Comparison of ENCODE assay signal across 31 mouse cellular contexts in the genomic region with DNA sequence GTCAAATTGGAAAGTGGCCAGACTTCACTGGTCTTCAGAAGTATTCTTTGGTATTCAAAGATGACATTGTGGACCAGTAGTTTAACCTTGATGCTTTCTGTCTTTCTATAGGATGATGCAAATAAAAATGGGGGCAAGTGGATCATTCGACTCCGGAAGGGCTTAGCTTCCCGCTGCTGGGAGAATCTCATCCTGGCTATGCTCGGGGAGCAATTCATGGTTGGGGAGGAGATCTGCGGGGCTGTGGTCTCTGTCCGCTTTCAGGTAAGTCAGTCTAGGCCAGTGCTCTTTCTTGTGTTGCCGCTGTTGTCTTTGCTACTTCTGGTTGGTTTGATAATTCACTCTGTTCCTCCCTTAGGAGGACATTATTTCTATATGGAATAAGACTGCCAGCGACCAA. TPM values are rescaled to one million over a fixed set of nuclear protein-coding genes. Genes with fewer than 3 reads are reported as not detected.
"Had no signal": no experiment of that assay in that cellular context is flagged by ENCODE, and none has a peak within 500 bp of the region (broad histone marks: within the 10 kb centered on the region; RNA-seq: fewer than 3 reads in every experiment).

No protein-coding gene starts in this region.

- H3K4me3 ChIP-seq: heart, adult 2 months; heart, embryonic 13.5 days; heart, embryonic 15.5 days; hindbrain, embryonic 13.5 days; hindbrain, embryonic 15.5 days; kidney, embryonic 15.5 days; left cerebral cortex, adult 2 months; limb, embryonic 13.5 days; limb, embryonic 15.5 days; liver, embryonic 12.5 days had no signal

- DNase-seq: gastrocnemius, postnatal 14 days; gastrocnemius, postnatal 36 days; heart, adult 11 months; heart, adult 2 months; heart, postnatal 14 days; heart, postnatal 36 days; kidney, adult 11 months; kidney, adult 2 months; kidney, adult 9 months; kidney, postnatal 14 days; kidney, postnatal 36 days; layer of hippocampus, adult 9-11 months; left cerebral cortex, postnatal 4 days; lung, adult 18-20 months had no signal

- H3K9me3 ChIP-seq: heart, embryonic 13.5 days; heart, embryonic 15.5 days; hindbrain, embryonic 13.5 days; hindbrain, embryonic 15.5 days; kidney, embryonic 15.5 days; limb, embryonic 13.5 days; limb, embryonic 15.5 days; liver, embryonic 12.5 days had no signal

- H3K27me3 ChIP-seq: heart, embryonic 13.5 days; heart, embryonic 15.5 days; hindbrain, embryonic 13.5 days; hindbrain, embryonic 15.5 days; kidney, embryonic 15.5 days; limb, embryonic 13.5 days; limb, embryonic 15.5 days; liver, embryonic 12.5 days had no signal

- H3K4me1 ChIP-seq: heart, embryonic 13.5 days; heart, embryonic 15.5 days; hindbrain, embryonic 13.5 days; hindbrain, embryonic 15.5 days; kidney, embryonic 15.5 days; limb, embryonic 13.5 days; limb, embryonic 15.5 days; liver, embryonic 12.5 days had no signal

RNA-seq across cellular contexts. Expression of a gene that starts 21.3 kb away (rescaled TPM):
- total RNA-seq: heart, adult 2 months; heart, postnatal 14 days; heart, postnatal 36 days; hematopoietic stem cell, adult 5-6 weeks; hindbrain, postnatal 0 days; layer of hippocampus, adult 18-20 months; layer of hippocampus, adult 8-10 months; layer of hippocampus, postnatal 14 days; left cerebral cortex, adult 2 months; left cerebral cortex, postnatal 14 days; left cerebral cortex, postnatal 4 days; liver, adult 2 months had no signal

RNA-seq across cellular contexts. Expression of a gene that starts 35.3 kb away (rescaled TPM):
- total RNA-seq: heart, adult 2 months; heart, postnatal 14 days; heart, postnatal 36 days; hematopoietic stem cell, adult 5-6 weeks; hindbrain, postnatal 0 days; layer of hippocampus, adult 18-20 months; layer of hippocampus, adult 8-10 months; layer of hippocampus, postnatal 14 days; left cerebral cortex, adult 2 months; left cerebral cortex, postnatal 14 days; left cerebral cortex, postnatal 4 days; liver, adult 2 months had no signal

RNA-seq across cellular contexts. Expression of a gene that starts 38.4 kb away (rescaled TPM):
- total RNA-seq: hematopoietic stem cell, adult 5-6 weeks; liver, adult 2 months had no signal

RNA-seq across cellular contexts. Expression of a gene that starts 42.6 kb away (rescaled TPM):
- total RNA-seq: gastrocnemius, adult 8-10 months; gastrocnemius, postnatal 14 days; gastrocnemius, postnatal 36 days; heart, adult 2 months; heart, postnatal 14 days; heart, postnatal 36 days; hematopoietic stem cell, adult 5-6 weeks; liver, adult 2 months had no signal
